9 mouse cellular contexts compared by ENCODE assay signal in genomic region chr9:31914871-31915270, GRCm38 (mm10). TPM values are rescaled to one million over a fixed set of nuclear protein-coding genes. Genes with fewer than 3 reads are reported as not detected.
A peak's percentile ranks its signal among the peaks of the same experiment; 100 is the strongest.
DNase-seq lines count a peak whose midpoint lies in the region; ATAC-seq lines count a peak whose summit lies in the region.
"Had no signal": no experiment of that assay in that cellular context is flagged by ENCODE, and none has a peak within 500 bp of the region (broad histone marks: within the 10 kb centered on the region; RNA-seq: fewer than 3 reads in every experiment).

No protein-coding gene starts in this region.

- H3K4me2 ChIP-seq in heart, embryonic 11.5 days, result peak overlapping the region; percentile 98
- H3K4me2 ChIP-seq in embryonic facial prominence, embryonic 14.5 days (ENCODE audit: low read depth, low read length), result peak overlapping the region; percentile 97
- H3K4me2 ChIP-seq in hindbrain, embryonic 15.5 days, result peak overlapping the region; percentile 100

- WGBS in heart, embryonic 11.5 days (ENCODE audit: insufficient replicate concordance), result 0% methylated on average over 34 of the region's 34 CpGs
- WGBS in embryonic facial prominence, embryonic 14.5 days, result under 1% methylated on average over 28 of the region's 34 CpGs
- WGBS in hindbrain, embryonic 15.5 days, result under 1% methylated on average over 34 of the region's 34 CpGs

- no peak overlapping the region for H3K9ac ChIP-seq in heart, embryonic 11.5 days (ENCODE audit: low read depth, low read length)
- H3K9ac ChIP-seq in embryonic facial prominence, embryonic 14.5 days (ENCODE audit: low read depth, low read length), result peak overlapping the region; percentile 45; the same call in 1 of the 2 replicates
- H3K9ac ChIP-seq in hindbrain, embryonic 15.5 days, result no peak overlapping the region

- H3K4me3 ChIP-seq in heart, embryonic 11.5 days (ENCODE audit: low read depth, low read length), result peak overlapping the region; percentile 56
- peak overlapping the region; percentile 63 for H3K4me3 ChIP-seq in embryonic facial prominence, embryonic 14.5 days (ENCODE audit: low read depth, low read length)
- H3K4me3 ChIP-seq in hindbrain, embryonic 15.5 days, result peak overlapping the region; percentile 62

- DNase-seq in heart, adult 9 months (ENCODE audit: low spot score in 2 of 2), result no peak
- DNase-seq in Muller cell, postnatal 12 days (ENCODE audit: inconsistent ontology term), result peak; percentile 41
- no peak for DNase-seq in embryonic facial prominence, embryonic 14.5 days (ENCODE audit: low spot score)
- peak; percentile 71 for DNase-seq in neural tube, embryonic 10.5 days (ENCODE audit: extremely low spot score, low spot score)
- no peak for DNase-seq in T-cell, adult 2 months (ENCODE audit: low spot score)
- DNase-seq in thymus, postnatal 36 days, result no peak

- H3K27ac ChIP-seq in heart, embryonic 11.5 days (ENCODE audit: low read depth, low read length), result no peak overlapping the region
- no peak overlapping the region for H3K27ac ChIP-seq in embryonic facial prominence, embryonic 14.5 days (replicated peaks; ENCODE audit: low read depth, low read length)
- H3K27ac ChIP-seq in hindbrain, embryonic 15.5 days (replicated peaks), result no peak overlapping the region

- H3K4me1 ChIP-seq in heart, embryonic 11.5 days (ENCODE audit: control insufficient read depth, insufficient read depth, low read length), result peaks cover 7% of the 10 kb centered on the region; the same call in 1 of the 2 replicates
- H3K4me1 ChIP-seq in embryonic facial prominence, embryonic 14.5 days (ENCODE audit: control insufficient read depth, insufficient read depth, low read length), result 0 out of 2 replicates have a peak, but pooled peaks cover 8% of the 10 kb centered on the region
- H3K4me1 ChIP-seq in hindbrain, embryonic 15.5 days (replicated peaks), result peaks cover 28% of the 10 kb centered on the region

- no peaks in the 10 kb centered on the region for H3K36me3 ChIP-seq in heart, embryonic 11.5 days (ENCODE audit: control insufficient read depth, insufficient read depth, low read length)
- H3K36me3 ChIP-seq in embryonic facial prominence, embryonic 14.5 days (ENCODE audit: control insufficient read depth, insufficient read depth, low read length), result no peaks in the 10 kb centered on the region
- H3K36me3 ChIP-seq in hindbrain, embryonic 15.5 days, result no peaks in the 10 kb centered on the region

- H3K27me3 ChIP-seq in heart, embryonic 11.5 days (ENCODE audit: control insufficient read depth, insufficient read depth, low read length), result peaks cover 90% of the 10 kb centered on the region
- peaks cover 94% of the 10 kb centered on the region for H3K27me3 ChIP-seq in embryonic facial prominence, embryonic 14.5 days (replicated peaks; ENCODE audit: control insufficient read depth, insufficient read depth, low read length)
- H3K27me3 ChIP-seq in hindbrain, embryonic 15.5 days, result peaks cover 94% of the 10 kb centered on the region

- no peak for ATAC-seq in heart, embryonic 11.5 days (replicated peaks; ENCODE audit: insufficient number of reproducible peaks, low FRiP score, low TSS enrichment)
- peak; percentile 23; the same call in 1 of the 2 replicates for ATAC-seq in embryonic facial prominence, embryonic 14.5 days (ENCODE audit: low read depth)
- ATAC-seq in hindbrain, embryonic 15.5 days (ENCODE audit: low FRiP score, low read depth), result 0 out of 2 replicates have a peak, but pooled peaks have one; percentile 38
- ATAC-seq: Patski had no signal

- no peaks in the 10 kb centered on the region for H3K9me3 ChIP-seq in heart, embryonic 11.5 days (replicated peaks; ENCODE audit: control insufficient read depth, low read length)
- H3K9me3 ChIP-seq in embryonic facial prominence, embryonic 14.5 days (ENCODE audit: control insufficient read depth, low read length), result no peaks in the 10 kb centered on the region
- no peaks in the 10 kb centered on the region for H3K9me3 ChIP-seq in hindbrain, embryonic 15.5 days

RNA-seq across cellular contexts. Expression of gene Barx2, which starts 1.6 kb away (rescaled TPM):
- polyA plus RNA-seq in heart, embryonic 11.5 days (2014; fragmentation: Nextera tagmentation; extraction: Ambion mirVana), result 0.07 TPM in 1 of 2 replicates, not detected in the other
- polyA plus RNA-seq in embryonic facial prominence, embryonic 14.5 days (2014; fragmentation: Nextera tagmentation; extraction: Ambion mirVana), result 4.3 and 5.5 TPM in 2 replicates
- polyA plus RNA-seq in hindbrain, embryonic 15.5 days (2015; fragmentation: Nextera tagmentation; extraction: Ambion mirVana), result 0.18 and 0.41 TPM in 2 replicates

Comparison
In these comparisons a context has a peak if more than half of its experiments do, and no peak if none do; other contexts are left out.
1. DNase-seq: peak in Muller cell, postnatal 12 days (single experiment) and neural tube, embryonic 10.5 days (single experiment); none in heart, adult 9 months (0 of 2), embryonic facial prominence, embryonic 14.5 days (single experiment), T-cell, adult 2 months (single experiment) and thymus, postnatal 36 days (0 of 2).
2. Peak in every context shown above with its lines, with median percentiles within 50 percentile points of each other: H3K4me2 ChIP-seq and H3K4me3 ChIP-seq.